Mouse (Mus musculus): Measurements from ENCODE around the gene Kcnk1.

Kcnk1 gene

DNA sequence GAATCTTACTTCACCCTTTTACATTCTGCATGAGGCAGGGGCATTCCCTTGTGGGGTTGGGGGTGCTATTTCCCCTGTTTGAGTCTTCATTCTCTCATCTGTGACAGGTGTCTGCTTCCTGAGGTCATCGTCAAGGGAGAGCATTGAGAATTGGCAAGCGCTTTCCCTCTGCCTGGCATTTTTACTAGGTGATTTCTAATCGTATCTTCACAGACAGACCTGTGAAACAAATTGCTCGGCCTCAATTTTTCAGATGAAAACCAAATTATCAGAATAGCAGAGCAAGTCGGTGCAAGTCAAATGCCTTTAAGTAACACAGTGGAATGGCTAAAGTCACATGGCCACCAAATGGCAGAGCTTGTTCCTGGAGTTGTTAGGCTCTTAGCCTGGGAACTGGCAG is 41.4 kb downstream of the Kcnk1 start:
- DNase-seq (ENCODE audit: low read depth, low spot score): no peak

- no peak for DNase-seq (ENCODE audit: low read depth, low spot score)
Observed at GRCm38 (mm10) chr8:126045751-126046150, 50.8 kb downstream of the Kcnk1 start.

DNA sequence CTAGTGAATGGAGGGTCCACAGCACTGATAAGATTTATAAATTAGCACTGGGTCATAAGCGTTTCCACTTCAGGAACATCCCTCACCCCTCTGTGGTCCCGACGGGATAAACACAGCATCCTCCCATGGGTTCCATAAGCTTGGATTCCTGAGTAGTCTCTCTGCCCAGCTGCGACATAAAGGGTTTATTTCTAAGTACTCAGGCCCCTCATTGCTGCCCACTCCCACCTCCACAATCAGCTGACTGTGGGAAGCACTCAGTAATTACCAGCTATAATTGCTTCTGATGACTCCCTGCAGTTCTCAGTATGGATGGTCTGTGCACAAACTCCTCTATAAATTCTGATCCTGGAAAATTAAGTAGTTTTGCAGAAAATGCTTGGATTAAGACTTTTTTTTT is 58.9 kb downstream of the Kcnk1 start:
- no peak for DNase-seq (ENCODE audit: low read depth, low spot score)

DNA sequence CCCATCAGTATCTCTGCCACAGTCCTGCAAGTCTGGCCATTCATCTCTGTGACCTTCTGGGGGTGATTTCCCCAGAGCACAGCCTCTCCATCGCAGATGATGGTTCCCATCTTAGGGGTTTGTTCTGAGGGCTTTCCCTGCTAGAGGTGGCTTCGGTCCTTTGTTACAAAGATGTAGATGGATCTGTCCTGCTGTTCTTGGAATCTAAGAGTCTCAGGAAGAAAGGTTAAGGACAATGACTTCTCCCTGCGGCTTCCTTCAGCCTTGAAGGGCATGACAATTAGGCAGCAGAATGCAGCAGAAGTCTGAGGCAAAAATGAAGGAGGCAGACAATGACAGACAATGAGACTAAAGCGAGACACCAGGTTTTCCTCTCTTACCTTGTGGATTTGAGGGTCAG is 63.9 kb downstream of the Kcnk1 start:
- DNase-seq (ENCODE audit: low read depth, low spot score): no peak

DNA sequence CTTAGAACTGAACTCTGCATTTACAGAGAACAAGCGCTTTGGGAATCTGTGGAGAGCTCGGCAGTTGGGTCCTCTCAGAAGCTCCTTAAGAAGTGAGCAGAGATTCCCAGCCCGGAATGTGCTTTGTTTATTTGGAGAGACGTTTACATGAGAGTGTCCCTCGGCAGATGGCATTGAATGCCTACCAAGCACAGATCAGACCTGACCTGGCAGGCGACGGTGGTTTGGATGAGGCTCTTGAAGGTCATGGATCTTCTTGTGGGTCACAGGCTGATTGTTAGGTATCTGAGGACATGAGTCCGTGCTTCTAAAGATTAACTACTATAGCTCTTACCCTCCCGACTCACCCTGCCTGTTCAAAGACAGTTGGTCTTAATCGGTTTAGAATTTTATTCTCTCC is 67.9 kb downstream of the Kcnk1 start:
- DNase-seq (ENCODE audit: low read depth, low spot score): no peak

- DNase-seq (ENCODE audit: low read depth, low spot score): no peak
Observed at GRCm38 (mm10) chr8:126063832-126064409, 69.0 kb downstream of the Kcnk1 start.

GRCm38 (mm10) chr8:126064587-126065145 is 69.7 kb downstream of the Kcnk1 start:
- DNase-seq (ENCODE audit: low read depth, low spot score): no peak

- no peak for DNase-seq (ENCODE audit: low read depth, low spot score)
Observed at GRCm38 (mm10) chr8:126067306-126067705, 72.3 kb downstream of the Kcnk1 start.

DNA sequence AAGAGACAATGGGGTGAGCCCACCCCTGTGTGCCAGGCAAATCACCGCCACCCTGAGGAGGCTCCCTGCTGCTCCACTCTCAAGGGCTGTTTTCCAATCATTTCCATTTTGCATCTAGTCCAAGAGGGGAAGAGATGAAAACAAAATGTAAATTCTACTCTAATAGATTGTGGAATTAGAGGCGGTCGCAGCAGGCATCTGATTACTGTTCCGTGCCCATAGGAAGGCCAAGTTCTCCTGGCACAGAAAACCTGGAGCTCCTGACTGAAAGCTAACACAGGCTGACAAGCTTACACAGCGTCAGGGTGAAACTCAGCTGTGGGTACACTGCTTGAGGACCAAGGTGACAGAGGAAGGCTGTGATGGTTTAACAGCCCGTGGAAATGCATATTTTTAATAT is 73.2 kb downstream of the Kcnk1 start:
- DNase-seq (ENCODE audit: low read depth, low spot score): no peak

- DNase-seq (ENCODE audit: low read depth, low spot score): no peak
Observed at GRCm38 (mm10) chr8:126072678-126073077, 77.7 kb downstream of the Kcnk1 start.

DNA sequence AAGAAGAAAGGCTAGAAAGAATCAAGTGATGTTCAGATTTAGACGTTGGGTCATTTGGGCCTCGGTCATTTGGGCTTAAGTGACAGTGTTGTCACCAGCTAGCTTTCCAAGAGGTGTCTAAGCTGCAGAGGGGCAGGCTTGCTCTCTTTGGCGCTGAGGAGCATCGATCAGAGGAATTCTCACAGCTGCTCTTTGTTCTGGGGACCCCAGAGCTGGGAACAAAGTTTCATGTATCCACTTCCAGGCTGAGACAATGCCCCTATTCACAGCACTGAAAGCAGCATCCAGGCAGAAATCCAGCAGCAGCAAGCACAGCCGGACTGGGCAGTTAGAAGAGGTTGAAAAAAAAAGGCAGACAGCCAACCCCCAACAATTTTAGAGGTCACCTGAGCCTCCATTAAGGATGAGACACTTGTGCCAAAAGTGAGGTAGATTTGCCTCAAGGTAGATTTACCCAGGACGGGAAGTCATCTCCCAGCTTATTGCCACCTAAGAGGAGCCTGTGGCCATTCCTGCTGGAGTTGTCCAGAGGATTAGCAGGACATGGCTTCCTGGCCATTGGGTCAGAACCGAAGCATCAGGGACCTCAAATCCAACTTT is 78.3 kb downstream of the Kcnk1 start:
- DNase-seq (ENCODE audit: low read depth, low spot score): no peak

- no peak for DNase-seq (ENCODE audit: low read depth, low spot score)
Observed at GRCm38 (mm10) chr8:126074111-126074510, 79.1 kb downstream of the Kcnk1 start.

GRCm38 (mm10) chr8:126075400-126075799 is 80.4 kb downstream of the Kcnk1 start:
- DNase-seq (ENCODE audit: low read depth, low spot score): peak; percentile 40
